Mouse (Mus musculus) spleen, postnatal 4 days (tissue): ENCODE results near the gene Adgrg1.
"Not testable (repeated sequence)": the region's sequence is repeated elsewhere in the genome, so short reads cannot be mapped to it uniquely, and the experiment has no call there.

Experiments
- DNase-seq, 2 experiments: peaks; one replicate each; pipeline ENCODE4 v3.0.0; 2022; ENCODE audit warnings: low spot score in 2 of 2

The Adgrg1 gene

DNA sequence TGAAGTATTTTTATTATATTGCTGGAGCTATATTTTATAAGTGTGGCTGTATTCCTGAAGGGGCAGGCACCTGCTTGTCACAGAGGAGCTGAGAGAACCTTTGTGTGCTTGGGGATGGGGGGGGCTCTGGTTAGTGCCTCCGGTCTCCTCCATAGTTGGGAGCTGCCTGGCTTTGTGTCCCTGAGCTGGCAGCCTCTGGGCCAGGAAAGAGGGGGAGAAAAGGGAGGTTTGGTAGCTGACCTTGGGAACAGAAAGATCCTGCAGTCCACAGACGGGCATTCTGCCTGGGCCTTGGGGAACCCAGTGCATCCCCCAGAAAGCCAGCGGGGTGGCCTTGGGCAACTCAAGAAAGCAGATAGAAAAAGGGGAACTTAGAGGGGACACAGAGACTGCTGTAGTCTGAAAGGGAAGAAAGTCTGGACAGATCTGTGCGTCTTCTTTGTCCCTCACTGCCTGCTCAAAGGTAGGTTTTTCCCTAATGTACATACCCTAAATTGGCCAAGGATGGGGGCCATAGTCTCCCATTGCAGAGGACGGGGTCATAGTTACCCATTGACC, 20.9 kb downstream of the Adgrg1 start:
- no peak for DNase-seq

DNA sequence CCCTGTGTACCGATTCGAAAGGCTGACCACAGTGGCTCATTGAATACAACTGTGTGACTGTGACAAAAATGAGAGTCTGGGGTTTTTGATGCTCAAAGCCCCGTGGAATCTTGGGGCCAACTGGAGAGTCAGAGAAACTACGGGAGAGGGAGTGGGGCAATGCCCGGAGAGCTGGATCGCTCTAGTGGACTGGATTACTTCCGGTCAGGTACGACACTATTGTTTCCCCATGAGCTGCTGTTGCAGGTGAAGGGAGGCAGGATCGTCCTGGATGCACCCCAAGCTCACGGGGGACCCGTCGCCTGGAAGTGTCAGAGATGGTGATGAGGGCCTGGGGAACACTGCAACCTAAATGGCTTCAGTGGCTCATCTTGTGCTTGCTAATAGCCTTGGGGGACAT, 21.5 kb downstream of the Adgrg1 start:
- no peak for DNase-seq

DNA sequence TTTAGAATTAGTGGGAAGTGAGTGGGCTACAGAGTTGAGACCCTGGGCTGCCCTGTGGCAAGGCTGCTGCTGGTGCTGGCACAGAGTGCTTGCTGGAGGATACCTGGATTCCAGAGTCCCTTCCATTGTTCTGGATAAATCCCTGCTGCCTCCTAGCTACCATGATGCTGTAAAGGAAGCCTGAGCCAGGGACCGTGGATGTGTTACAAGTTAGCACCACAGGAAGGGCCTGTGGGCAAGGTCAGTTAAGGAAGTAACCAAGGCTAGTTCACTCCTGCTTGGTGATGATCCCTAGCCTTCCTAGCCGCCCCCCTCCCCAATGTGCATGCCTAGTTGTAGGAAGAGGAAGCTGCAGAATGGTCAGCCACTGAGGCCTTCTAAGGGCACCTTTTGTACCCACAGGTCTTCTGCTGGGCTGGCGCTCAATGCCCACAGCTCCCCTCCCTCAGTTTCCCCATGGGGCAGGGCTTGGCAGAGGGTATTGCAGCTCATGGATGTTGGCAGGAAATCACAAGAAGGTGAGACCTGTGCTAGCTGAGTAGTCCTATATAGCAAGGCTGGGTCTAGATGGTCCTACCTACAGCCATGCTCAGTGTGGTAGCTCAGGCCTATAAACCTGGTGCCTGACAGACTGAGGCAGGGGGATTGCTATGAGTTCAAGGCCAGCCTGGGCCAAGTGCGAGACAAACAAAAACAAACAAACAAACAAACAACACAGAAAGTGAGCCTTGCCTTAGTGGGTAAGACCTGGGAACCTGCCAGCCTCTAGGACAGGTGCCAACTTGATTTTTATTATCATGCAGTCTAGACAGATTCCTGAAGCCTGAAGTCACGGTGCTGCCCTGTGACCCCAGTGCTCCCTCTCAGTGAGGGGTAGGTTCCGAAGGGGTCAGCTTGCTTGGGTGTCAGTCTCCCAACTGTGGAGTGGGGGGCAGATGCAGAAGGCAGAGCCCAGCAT, 22.6 kb downstream of the Adgrg1 start:
- DNase-seq: no peak

DNA sequence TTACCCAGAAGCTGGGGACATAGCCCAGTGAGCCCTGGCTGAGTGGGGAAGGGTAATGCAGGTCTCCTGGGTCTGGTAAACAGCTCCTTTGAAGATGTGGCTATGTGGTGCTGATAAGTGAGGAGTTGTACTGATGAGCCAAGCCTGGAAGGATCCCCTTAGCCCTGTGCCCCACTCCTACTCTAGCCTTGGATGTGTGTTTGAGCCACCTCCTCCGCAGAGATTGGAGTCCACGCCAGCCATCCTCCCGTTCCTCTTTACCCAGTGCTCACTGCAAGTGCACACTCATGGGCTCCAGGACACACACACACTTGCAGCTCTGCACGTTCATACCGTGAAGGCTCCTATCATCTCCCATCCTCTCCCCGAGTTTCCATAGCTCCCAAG, 23.3 kb downstream of the Adgrg1 start:
- DNase-seq: no peak

DNA sequence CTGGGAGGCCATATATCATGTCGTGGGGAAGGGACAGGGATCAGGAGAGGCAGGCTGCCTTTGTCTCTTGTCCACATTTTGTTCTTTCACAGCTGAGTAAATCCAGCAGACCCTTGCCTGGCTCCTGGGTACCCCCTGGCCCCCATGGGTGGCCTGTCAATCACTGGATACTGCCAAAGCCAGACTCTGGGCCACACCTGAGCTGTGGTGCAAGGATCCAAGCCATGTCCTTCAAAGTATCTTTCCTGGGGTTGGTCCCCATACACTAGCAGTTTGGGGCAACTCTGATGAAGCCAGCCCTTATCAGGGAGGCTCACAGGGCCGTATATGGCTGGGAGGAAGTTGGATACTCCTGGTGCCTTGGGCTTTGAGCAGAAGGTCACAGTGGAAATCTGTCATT, 23.9 kb downstream of the Adgrg1 start:
- no peak for DNase-seq

DNA sequence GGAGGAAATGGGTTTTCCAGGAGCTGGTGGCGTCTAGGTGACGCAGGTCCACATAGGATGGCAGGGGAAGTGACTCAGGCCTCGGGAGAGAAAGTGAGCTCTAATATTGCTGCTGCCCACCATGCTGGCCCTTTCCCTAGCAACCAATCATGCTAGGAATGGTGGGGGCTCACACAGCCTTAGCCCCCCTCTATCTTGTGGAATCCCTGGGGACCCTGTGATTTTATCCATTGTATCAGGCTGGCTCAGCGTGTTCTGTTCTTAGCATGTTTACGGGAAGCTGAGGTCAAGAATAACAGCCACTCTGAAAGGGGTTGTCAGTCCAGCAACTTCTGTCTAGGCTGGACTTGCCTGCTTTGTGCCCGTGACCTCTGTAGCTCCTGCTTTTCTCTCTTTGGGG, 24.5 kb downstream of the Adgrg1 start:
- no peak for DNase-seq

DNA sequence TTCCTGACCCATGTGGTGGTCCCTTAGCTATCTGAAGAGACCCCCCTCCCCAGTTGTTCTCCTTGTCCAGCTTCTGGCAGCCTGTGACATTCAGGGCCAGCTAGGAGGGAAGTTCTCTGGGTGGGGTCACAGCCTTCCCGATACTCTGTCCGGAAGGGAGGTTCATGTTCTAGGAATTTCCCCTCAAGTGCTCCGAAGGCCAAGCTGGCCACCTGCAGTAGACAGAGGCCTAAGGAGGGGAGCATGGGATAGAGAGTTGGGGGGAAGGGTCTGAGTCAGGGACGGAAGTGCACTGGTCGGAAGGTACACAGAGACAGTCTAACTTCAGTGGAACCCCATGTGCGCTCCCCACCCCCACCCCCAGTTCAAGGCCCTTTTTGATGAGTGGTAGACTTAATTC, 25.4 kb downstream of the Adgrg1 start:
- DNase-seq: no peak

DNA sequence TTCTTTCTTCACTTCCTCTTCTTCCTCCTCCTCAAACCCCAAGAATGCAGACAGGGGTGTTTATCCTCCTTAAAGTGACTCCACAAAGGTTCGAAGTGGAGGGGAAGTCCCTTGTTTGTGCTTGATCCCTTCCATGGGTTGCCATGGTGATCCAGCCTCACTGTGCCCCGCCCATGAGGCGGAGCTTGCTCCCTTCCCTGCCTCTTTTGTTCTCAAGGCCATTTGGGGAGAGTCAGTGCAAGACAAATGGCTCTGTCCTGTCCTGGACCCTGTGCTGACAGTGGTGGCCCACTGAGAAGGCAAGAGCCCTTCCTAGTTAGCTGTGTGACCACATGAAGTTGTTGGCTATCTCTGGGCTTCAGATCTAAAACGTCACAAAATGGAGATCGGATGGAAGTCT, 26.1 kb downstream of the Adgrg1 start:
- DNase-seq: peak in 1 of 2 experiments; percentile 57

DNA sequence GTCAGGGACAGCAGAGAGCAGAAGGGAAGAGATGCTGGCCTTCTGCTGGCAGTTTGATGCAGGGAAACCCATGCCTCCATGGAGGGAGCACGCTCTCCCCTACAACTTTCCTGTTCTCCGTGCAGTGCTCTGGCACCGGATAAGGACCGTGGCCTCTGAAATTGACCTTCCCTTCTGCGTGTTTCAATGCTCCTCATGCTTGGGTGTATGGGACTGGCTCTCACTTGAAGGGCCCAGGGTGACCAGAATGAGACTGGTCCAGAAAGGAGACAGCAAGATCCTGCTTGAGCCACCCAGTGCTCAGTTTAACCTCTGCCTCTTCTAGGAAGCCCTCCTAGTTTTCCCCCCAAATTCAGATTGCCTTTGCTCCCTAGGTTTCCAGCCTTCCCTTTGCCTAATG, 26.6 kb downstream of the Adgrg1 start:
- DNase-seq: no peak

DNA sequence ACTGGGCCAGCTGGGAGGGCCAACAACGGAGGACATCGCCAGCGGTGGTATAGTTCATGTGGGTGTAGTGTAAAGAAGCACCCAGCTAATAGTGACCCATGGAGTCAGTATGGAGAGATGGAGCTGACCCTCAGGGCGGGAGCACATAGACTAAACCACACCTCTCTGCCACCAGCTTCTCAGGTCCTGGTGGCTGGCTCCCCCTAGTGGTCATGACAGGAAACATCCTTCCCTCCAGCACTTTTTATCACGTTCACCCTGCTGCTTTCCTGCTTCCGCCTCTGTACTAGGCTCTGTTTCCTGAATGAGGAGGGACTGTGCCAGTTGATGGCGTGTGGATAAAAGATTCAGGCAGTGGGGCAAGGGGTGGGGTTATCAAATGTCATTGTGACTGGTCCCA, 27.1 kb downstream of the Adgrg1 start:
- DNase-seq: peak; percentile 81 to 90

DNA sequence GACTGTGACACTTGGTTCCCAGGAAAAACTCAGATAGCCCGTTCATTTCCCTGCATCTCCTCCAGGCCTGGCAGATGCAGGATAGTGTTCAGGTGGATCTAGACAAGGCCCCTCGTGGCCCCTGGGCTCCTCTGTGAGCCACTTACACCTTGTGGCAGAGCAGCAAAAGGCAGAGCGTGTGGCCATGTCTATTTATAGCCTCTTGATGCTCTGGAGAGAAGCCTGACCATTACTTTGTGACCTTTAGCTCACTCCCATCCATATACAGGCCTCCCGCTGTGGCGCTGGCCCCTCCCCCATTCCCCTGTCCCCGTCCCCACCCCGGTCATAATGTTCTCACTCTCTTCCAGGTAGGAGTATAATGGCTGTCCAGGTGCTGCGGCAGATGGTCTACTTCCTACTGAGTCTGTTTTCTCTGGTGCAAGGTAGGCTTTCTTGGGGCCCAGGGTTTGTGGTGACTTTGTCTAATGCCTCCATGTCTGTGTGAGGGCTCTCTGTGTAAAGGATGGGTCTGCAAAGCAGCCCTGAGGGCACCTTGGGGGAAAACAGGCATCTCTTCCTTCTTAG, 27.6 kb downstream of the Adgrg1 start:
- DNase-seq: no peak

DNA sequence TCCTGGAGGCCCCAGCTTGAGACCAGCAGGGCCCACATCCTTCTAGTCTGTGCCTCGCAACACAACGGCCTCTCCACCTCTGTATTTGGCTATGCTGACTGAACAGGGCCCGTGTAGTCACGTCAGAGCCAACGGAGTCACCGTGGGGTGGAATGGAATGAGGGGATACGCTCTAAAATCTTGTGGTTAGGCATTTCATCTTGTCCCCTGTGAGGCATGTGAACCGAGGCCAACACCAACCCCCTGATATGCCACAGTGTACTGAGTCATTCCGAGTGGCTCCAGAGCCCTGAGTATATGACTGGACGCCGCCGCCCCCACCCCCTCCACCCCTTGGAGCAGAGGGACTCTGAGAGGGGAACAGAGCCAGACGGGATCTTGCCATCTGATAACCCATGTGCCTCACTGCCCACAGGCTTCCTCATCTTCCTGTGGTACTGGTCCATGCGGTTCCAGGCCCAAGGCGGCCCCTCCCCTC, 37.9 kb downstream of the Adgrg1 start:
- no peak for DNase-seq

DNA sequence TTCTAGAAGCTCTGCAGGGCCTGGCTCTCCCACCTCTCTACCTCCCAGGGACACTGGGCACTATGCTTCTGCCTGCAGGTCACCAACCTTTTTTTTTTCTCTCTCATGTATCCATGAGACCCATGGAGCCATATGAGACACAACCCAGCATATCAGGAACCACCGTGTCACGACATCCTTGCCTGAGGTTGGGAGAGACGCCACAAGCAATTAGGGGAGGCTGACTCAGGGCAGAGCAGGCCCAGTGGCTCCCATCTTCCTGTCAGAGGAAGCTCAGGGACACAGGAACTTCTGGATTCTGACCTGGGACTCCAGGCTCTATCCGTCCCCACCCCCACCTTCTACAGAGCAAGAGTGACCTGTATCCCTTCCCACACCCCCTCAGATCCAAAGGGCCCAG, 41.3 kb downstream of the Adgrg1 start:
- no peak for DNase-seq

DNA sequence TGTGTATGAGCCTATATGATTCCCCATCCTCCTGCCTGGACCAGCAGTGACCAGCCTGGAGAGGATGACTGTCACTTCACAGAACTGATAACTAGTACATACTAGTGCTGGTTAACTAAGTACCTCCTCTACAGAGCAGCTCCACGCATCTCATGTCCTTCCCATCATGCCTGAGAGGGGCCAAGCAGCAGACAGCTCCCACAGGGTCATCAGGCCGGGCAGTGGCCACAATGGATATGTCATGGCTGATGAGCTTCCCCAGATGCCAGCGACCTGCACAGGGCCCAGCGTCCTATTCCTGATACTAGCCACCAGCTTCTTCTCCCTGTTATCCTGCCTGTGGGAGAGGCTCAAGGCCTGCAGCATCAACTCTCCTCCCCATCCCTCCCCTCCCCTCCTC, 42.1 kb downstream of the Adgrg1 start:
- no peak for DNase-seq

DNA sequence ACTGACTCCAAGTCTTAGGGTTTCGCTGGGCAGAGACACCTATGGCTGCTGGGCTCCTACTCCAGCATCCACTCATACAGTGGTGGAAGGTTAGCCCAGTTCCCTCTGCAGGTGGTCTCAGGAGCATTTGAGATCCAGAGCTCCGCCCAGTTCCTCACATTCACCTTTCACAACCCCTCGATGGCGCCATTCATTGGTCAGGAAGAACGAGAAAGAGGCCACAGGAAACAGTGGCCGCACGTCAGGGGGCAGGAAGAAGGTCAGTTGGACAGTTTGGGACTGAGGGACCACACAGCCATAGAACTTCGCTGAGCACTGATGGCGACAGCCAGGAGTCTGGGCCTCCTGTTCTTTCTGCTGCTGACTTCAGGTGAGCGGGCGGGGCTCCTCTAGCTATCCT, 42.9 kb downstream of the Adgrg1 start, which contains the start of gene Adgrg3:
Adgrg3 (plus strand) TSS at position 242 of the 400 bp plus-strand sequence.
- no peak for DNase-seq

DNA sequence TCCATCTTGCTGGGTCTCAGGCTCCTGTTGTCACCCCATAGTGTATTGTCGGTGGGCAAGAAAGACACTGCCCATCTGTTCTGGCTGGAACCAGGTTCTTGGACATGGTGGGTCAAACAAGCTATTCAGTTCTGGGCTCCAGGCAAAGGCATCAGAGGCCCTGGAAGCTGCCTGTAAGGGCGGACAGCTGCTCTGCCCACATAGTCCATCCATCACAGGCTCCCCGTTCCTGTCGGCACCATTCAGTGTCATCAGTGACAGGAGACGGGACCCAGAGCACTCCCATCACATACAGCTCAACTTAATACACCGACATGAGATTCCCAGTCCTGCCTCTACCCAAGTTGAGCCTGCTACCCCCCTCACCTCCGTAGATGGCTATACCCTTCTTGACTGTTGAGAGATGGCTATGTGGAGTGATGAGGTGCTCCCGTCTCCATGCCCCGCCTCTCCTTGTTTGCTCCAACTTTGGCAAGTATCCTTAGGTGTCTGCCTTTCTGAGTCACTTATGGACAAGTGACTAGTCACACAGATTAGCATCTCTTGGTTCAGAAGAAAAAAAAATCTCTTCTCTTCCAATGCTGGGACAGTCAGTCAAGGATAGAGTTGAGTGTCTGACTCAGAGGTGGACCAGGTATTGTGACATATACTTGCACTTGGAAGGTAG, 43.6 kb downstream of the Adgrg1 start:
- no peak for DNase-seq

DNA sequence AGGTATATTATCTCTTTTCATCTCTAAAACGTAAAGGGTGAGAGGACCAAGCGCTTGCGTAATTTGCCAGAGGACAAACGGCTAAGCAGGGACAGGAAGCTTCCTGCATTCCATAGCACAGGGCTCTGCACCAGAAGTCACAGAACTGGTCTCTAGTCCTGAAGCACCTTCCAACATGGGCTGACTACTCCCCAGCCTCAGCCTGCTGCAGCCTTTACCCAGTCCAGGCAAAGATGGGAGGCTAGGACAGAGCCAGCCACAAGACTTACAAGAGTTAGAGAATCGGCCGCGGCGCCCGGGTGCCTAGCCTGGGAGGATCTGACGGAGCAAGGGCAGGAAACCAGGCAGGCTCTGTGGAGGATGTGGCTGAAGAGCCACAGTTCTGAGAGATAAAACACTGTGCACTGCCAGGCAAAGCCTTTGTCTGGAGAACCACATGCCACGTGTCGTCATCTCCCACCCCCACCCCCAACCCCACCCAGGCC, 45.8 kb downstream of the Adgrg1 start:
- no peak for DNase-seq

DNA sequence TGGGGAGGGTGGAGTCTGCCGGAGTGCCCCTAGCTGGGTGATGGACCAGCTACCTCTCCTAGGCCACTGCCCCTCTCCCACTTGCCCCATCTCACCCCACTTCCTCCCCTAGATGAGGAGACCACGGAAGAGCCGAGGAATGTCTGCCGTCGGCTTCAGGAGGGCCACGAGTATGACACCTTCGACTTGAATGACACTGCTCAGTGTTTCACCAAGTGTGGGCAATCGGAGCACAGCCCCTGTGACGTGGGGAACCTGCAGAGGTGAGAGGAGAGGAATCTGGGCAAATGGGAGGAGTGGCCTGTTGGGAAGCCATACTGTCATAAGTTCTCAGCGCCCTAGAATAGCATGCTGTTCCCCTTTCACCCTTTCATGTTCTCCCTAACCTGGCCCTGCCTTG, 46.3 kb downstream of the Adgrg1 start:
- DNase-seq: no peak

DNA sequence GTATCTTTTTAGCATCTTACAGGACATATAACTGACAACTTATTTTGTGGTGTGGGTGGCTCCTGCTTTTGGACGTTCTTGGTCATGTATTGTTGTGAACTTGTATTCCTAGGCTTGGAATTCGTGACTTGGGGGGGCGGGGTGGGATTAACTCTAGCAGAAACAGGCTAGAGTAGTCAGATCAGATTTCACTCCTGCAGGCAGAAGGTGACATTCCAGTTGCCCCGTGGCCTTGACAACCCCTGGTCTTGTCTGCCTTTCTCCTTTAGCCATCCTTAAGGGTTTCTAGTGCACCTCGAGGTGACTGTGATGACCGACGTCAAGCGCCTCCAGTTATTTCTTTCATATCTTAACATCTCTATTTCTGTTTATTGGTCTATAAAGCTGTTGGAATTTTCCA, 48.6 kb downstream of the Adgrg1 start:
- no peak for DNase-seq

DNA sequence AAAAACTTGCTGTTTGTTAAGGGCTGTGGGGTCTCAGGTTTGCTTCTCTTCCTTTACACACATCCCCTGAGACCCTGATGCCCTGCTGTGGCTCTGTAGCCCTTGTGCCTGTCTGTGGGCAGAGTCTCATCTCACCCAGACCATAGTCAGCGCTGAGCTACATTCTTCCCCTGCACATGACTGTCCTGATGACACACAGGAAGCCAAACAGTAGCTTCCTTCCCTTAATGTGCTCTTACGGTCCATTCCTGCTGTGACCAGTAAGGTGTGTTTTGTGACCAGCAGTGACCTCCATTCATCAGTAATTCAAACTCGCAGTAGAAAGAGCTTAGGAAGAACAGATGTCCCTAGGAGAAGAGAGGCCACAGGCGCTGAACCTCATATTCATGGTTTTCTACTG, 49.8 kb downstream of the Adgrg1 start:
- DNase-seq: no peak

DNA sequence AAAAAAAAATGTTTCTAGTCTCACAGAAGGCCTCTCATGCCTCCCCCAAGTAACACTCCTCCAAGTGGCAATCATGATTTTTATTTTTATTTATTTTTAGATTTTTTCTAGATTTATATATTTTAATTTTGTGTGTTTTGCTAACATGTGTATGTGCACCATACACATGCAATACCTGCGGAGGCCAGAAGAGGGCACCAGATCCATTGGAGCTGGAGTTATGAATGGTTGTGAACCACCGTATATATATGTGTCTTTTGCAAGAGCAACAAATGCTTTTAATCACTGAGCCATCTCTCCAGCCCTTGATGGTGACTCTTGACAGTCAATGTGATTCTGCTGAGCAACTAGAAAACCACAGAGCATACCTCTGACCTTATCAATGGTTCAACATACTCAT, 50.9 kb downstream of the Adgrg1 start:
- peak; percentile 44 to 79 for DNase-seq

DNA sequence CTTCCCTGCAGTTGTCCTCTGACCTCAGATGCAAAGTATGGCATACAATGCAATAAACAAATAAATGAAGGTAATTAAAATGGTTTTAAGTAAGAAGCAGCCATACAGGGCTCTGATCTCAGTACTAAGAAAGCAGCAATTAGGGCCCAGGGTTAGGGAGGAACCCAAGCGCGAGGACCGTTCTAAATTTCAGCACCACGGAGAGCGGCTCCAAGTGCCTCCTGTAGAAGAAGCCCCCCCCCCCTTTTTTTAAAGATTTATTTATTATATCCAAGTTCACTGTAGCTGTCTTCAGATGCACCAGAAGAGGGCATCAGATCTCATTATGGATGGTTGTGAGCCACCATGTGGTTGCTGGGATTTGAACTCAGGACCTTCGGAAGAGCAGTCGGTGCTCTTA, 53.8 kb downstream of the Adgrg1 start:
- not testable (repeated sequence) for DNase-seq
